In genomic region chr2:150678392-150678791, GRCm38 (mm10) we compare ENCODE assay signal across 8 mouse cellular contexts. TPM values are rescaled to one million over a fixed set of nuclear protein-coding genes. Genes with fewer than 3 reads are reported as not detected.
A peak's percentile ranks its signal among the peaks of the same experiment; 100 is the strongest.
DNase-seq lines count a peak whose midpoint lies in the region; ATAC-seq and TF ChIP-seq lines count a peak whose summit lies in the region.

No protein-coding gene starts in this region.

- H3K79me2 ChIP-seq in liver, adult 2 months (ENCODE audit: control insufficient read depth, insufficient read depth, low read length): no peaks in the 10 kb centered on the region

- no peak for TF ChIP-seq POLR2A in liver, adult 2 months (IDR thresholded peaks at IDR 0.05; ENCODE audit: extremely low read depth, insufficient read depth, low read length)

- H3K27me3 ChIP-seq in liver, embryonic 12.5 days (replicated peaks): peaks cover 8% of the 10 kb centered on the region
- H3K27me3 ChIP-seq in liver, adult 2 months (ENCODE audit: control insufficient read depth, insufficient read depth, low read length): no peaks in the 10 kb centered on the region

- peak; percentile 75 for TF ChIP-seq CTCF in liver, adult 2 months (IDR thresholded peaks at IDR 0.05; ENCODE audit: low read depth, low read length)

- H3K4me2 ChIP-seq in liver, embryonic 12.5 days: no peak overlapping the region

- no peak overlapping the region for H3K4me3 ChIP-seq in liver, embryonic 12.5 days
- H3K4me3 ChIP-seq in liver, adult 2 months (ENCODE audit: insufficient read depth, low read depth, low read length): no peak overlapping the region

- H3K9ac ChIP-seq in liver, embryonic 12.5 days: no peak overlapping the region
- no peak overlapping the region for H3K9ac ChIP-seq in liver, adult 2 months (ENCODE audit: low read depth, low read length)

- no peaks in the 10 kb centered on the region for H3K9me3 ChIP-seq in liver, embryonic 12.5 days (replicated peaks)

- intact Hi-C loops in heart, postnatal 36 days (cut with DNase I): loop anchor here (5.0 kb wide), 3 partner anchors 109 to 814 kb away; partner anchors contain the start of genes Gins1, Nsfl1c and Pygb

- 2% methylated on average over 3 of the region's 3 CpGs for WGBS in liver, embryonic 12.5 days (ENCODE audit: insufficient replicate concordance)
- WGBS in liver, adult 2 months: 1% methylated on average over 3 of the region's 3 CpGs

- no peaks in the 10 kb centered on the region for H3K36me3 ChIP-seq in liver, embryonic 12.5 days
- H3K36me3 ChIP-seq in liver, adult 2 months (ENCODE audit: control insufficient read depth, insufficient read depth, low read length): no peaks in the 10 kb centered on the region

- peak; percentile 81 for DNase-seq in liver
- peak; percentile 85 for DNase-seq in ZHBTc4 (ENCODE audit: low read depth, low spot score)
- peak; percentile 72 to 79 for DNase-seq in heart, postnatal 36 days
- DNase-seq in liver, adult 2 months (ENCODE audit: extremely low read depth, low read depth, low spot score): peak; percentile 31
- DNase-seq in retina, embryonic 14.5 days (ENCODE audit: low spot score): peak; percentile 90
- DNase-seq in urinary bladder, postnatal 25 days (ENCODE audit: low spot score): peak; percentile 81

- no peak for ATAC-seq in liver, embryonic 12.5 days
- peak; percentile 29 for ATAC-seq in common myeloid progenitor, adult 5-6 weeks (replicated peaks; ENCODE audit: low read depth, poor library complexity, severe bottlenecking)

- H3K27ac ChIP-seq in liver, embryonic 12.5 days: no peak overlapping the region
- H3K27ac ChIP-seq in liver, adult 2 months (replicated peaks; ENCODE audit: insufficient read depth, low read depth, low read length): no peak overlapping the region

- H3K4me1 ChIP-seq in liver, embryonic 12.5 days: peaks cover 8% of the 10 kb centered on the region; the same call in 1 of the 2 replicates
- H3K4me1 ChIP-seq in liver, adult 2 months (ENCODE audit: control insufficient read depth, insufficient read depth, low read length): no peaks in the 10 kb centered on the region

RNA-seq across cellular contexts. Expression of gene Acss1, which starts 10.1 kb away (rescaled TPM):
- polyA plus RNA-seq in liver, embryonic 12.5 days (2016; fragmentation: Nextera tagmentation; extraction: Ambion mirVana): 47.4 and 53.8 TPM in 2 replicates
- total RNA-seq in common myeloid progenitor, adult 5-6 weeks (2017): 39.6 and 40.4 TPM in 2 replicates
- total RNA-seq in heart, postnatal 36 days (2021): 100 to 1,000 TPM; 257 to 310 TPM
- 0.47 and 0.83 TPM in 2 replicates for total RNA-seq in liver, adult 2 months (2014; rRNA removed)
- polyA plus RNA-seq in liver, adult 2 months (2012; rRNA removed): 0.29 and 0.47 TPM in 2 replicates

RNA-seq across cellular contexts. Expression of gene Vsx1, which starts 10.8 kb away (rescaled TPM):
- polyA plus RNA-seq in liver, embryonic 12.5 days (2016; fragmentation: Nextera tagmentation; extraction: Ambion mirVana): not detected in 2 replicates
- total RNA-seq in common myeloid progenitor, adult 5-6 weeks (2017): not detected in 2 replicates
- total RNA-seq in heart, postnatal 36 days (2021): not detected
- not detected in 2 replicates for total RNA-seq in liver, adult 2 months (2014; rRNA removed)
- polyA plus RNA-seq in liver, adult 2 months (2012; rRNA removed): not detected in 2 replicates

Comparison
In these comparisons a context has a peak if more than half of its experiments do, and no peak if none do; other contexts are left out.
1. DNase-seq: peak in every context shown above with its lines; median percentile 90 in retina, embryonic 14.5 days; 85 in ZHBTc4; 81 in liver; 81 in urinary bladder, postnatal 25 days; 76 in heart, postnatal 36 days; 31 in liver, adult 2 months.
2. RNA of gene Acss1, which starts 10.1 kb away (total RNA-seq): 257 to 310 TPM in heart, postnatal 36 days and 39.6 to 40.4 TPM in common myeloid progenitor, adult 5-6 weeks; 0.47 to 0.83 TPM in liver, adult 2 months; every median in the first group is over 10 times any median in the second.